Mouse (Mus musculus) CH12.LX (cell line): ENCODE results near the gene Mpo. TPM values are rescaled to one million over a fixed set of nuclear protein-coding genes. Genes with fewer than 3 reads are reported as not detected.

ENCODE experiments used
- DNase-seq: peaks from one replicate; pipeline ENCODE4 v3.0.0-alpha.2; 2013; ENCODE audit errors: extremely low read depth
- H3K27ac ChIP-seq: 2 replicates; pipeline ENCODE4 v1.5.1; 2012; ENCODE audit warnings: low read depth, mild to moderate bottlenecking, control low read depth, moderate library complexity; ENCODE audit not compliant: insufficient read depth
- H3K27me3 ChIP-seq: replicated peaks from 2 replicates; pipeline ENCODE3; 2012; ENCODE audit warnings: inconsistent platforms
- H3K36me3 ChIP-seq, 2 experiments: replicated peaks in 1 of 2; 2 replicates each; pipeline versions ENCODE3 to v1.6.1; 2012; ENCODE audit warnings: inconsistent platforms in 1 of 2, low read length in 1 of 2, mild to moderate bottlenecking in 1 of 2, mixed read lengths in 1 of 2, moderate library complexity in 1 of 2; ENCODE audit not compliant: control insufficient read depth in 1 of 2, insufficient read depth in 1 of 2
- H3K4me1 ChIP-seq, 2 experiments: 2 replicates each; pipeline ENCODE4 v1.6.1; 2012; ENCODE audit warnings: inconsistent platforms in 1 of 2, moderate library complexity in 1 of 2; ENCODE audit not compliant: insufficient read depth in 2 of 2, control insufficient read depth in 1 of 2
- H3K4me2 ChIP-seq: 2 replicates; pipeline ENCODE4 v1.6.1; 2012; ENCODE audit warnings: low read depth, mild to moderate bottlenecking, control low read depth; ENCODE audit not compliant: poor library complexity, insufficient read depth, severe bottlenecking
- H3K4me3 ChIP-seq, 3 experiments: fragments of 150-350 bp in 1 of 3; sonication (generic) in 1 of 3; replicated peaks in 1 of 3; 2 replicates each; pipeline versions ENCODE3 to v1.5.1; 2011 to 2012; ENCODE audit warnings: low read depth in 2 of 3, low read length in 2 of 3, mild to moderate bottlenecking in 2 of 3, moderate library complexity in 2 of 3, control low read depth in 1 of 3, improper control_type of control experiment in 1 of 3, inconsistent platforms in 1 of 3, mixed read lengths in 1 of 3; ENCODE audit not compliant: poor library complexity in 1 of 3
- H3K79me2 ChIP-seq: replicated peaks from 2 replicates; pipeline ENCODE4 v1.6.1; 2012; ENCODE audit warnings: mild to moderate bottlenecking, moderate library complexity; ENCODE audit not compliant: control insufficient read depth, poor library complexity, insufficient read depth, severe bottlenecking; ENCODE audit errors: extremely low read depth
- H3K9ac ChIP-seq: 2 replicates; pipeline ENCODE4 v1.6.1; 2012; ENCODE audit warnings: low read depth, mild to moderate bottlenecking, control low read depth, moderate library complexity; ENCODE audit not compliant: insufficient read depth
- H3K9me3 ChIP-seq: replicated peaks from 2 replicates; pipeline ENCODE3; 2012; ENCODE audit warnings: low read length, inconsistent platforms, mixed read lengths
- KAT2A ChIP-seq: IDR thresholded peaks from 2 replicates; pipeline ENCODE4 v1.6.1; 2012; ENCODE audit warnings: low read length, improper control_type of control experiment, inconsistent platforms; ENCODE audit not compliant: insufficient replicate concordance
- MAX ChIP-seq: IDR thresholded peaks from 2 replicates; pipeline ENCODE4 v1.6.1; 2011; ENCODE audit warnings: low read length, improper control_type of control experiment
- POLR2A ChIP-seq: IDR thresholded peaks from 2 replicates; pipeline ENCODE4 v1.6.1; 2011; ENCODE audit warnings: low read depth, mild to moderate bottlenecking, improper control_type of control experiment, low read length
- RAD21 ChIP-seq: IDR thresholded peaks from 2 replicates; pipeline ENCODE4 v1.6.1; 2011; ENCODE audit warnings: low read depth, mild to moderate bottlenecking, low read length, improper control_type of control experiment, moderate library complexity
- RCOR1 ChIP-seq: conservative IDR thresholded peaks from 2 replicates; pipeline ENCODE4 v1.6.1; 2012; ENCODE audit warnings: low read depth, mild to moderate bottlenecking, inconsistent platforms, low read length, improper control_type of control experiment
- TBP ChIP-seq: conservative IDR thresholded peaks from 2 replicates; pipeline ENCODE4 v1.6.1; 2011; ENCODE audit warnings: low read depth, low read length, improper control_type of control experiment
- USF1 ChIP-seq: IDR thresholded peaks from 2 replicates; pipeline ENCODE4 v1.6.1; 2014; ENCODE audit warnings: low read depth, mild to moderate bottlenecking, inconsistent platforms, low read length, improper control_type of control experiment
- USF2 ChIP-seq: conservative IDR thresholded peaks from 2 replicates; pipeline ENCODE4 v1.6.1; 2011; ENCODE audit warnings: low read depth, low read length, improper control_type of control experiment
- ZKSCAN1 ChIP-seq: IDR thresholded peaks from 2 replicates; pipeline ENCODE4 v1.6.1; 2012; ENCODE audit warnings: low read depth, inconsistent platforms, low read length, improper control_type of control experiment, borderline replicate concordance
- ZNF384 ChIP-seq: IDR thresholded peaks from 2 replicates; pipeline ENCODE4 v1.6.1; 2012; ENCODE audit warnings: low read depth, low read length, improper control_type of control experiment, inconsistent platforms
- dilution Hi-C: fragments of 300-500 bp; cut with MboI; formaldehyde crosslinking; loops from 2 replicates; pipeline ENCODE4 v1.14.3; 2020; ENCODE audit warnings: low sequenced_read_pairs; ENCODE audit not compliant: extremely low pct_unique_long_range_greater_than_20kb, extremely low pct_ligation_motif_present
- in situ Hi-C: fragments of 300-500 bp; cut with MboI; formaldehyde crosslinking; loops from 3 replicates; pipeline ENCODE4 v1.14.3; 2019; ENCODE audit warnings: low sequenced_read_pairs, low pct_ligation_motif_present, low pct_unique_long_range_greater_than_20kb, mixed read lengths
- polyA plus RNA-seq: library from polyadenylated mRNA; unstranded; fragments of >175 nt; gene quantifications from 2 replicates; pipeline ENCODE4 v1.2.1, GENCODE M21; 2012; ENCODE audit warnings: low read depth; ENCODE audit not compliant: insufficient read length
- total RNA-seq, 2 experiments: library from RNA; depleted of rRNA; stranded (reverse); fragments of 300-350 nt in 1 of 2; fragments of >200 nt in 1 of 2; gene quantifications; 2 replicates each; pipeline ENCODE4 v1.2.3; 2012 to 2014

Gene Mpo
- total and polyA plus RNA-seq, 3 experiments: not detected

DNA sequence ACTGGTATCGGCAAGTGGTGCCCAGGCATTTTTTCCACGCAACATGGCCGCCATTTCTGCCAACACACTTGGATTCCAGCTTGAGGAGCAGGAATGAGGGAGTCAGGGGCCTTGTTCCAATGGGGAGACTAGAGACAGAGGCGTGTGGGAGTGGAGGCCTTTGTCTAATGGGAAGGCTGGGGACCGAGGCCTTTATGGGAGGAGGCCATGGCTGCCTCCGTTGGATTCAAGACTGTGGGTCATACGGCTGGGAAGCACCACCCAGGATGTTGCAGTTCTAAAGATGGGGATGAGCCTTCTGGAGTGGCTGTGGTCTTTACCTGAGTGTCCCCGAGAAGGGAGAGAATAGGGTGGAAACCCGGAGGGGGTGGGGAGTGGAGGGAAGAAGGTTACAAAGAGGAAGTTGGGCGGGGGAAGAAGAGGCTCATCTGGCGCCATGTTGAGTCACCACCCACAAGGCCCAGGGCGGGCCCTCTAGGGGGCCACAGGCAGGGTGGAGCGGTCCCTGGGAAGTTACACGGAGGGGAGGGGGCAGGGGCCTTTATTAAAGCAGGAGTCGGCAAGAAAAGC is 37.0 kb upstream of the Mpo start:
- Histone ChIP-seq H3K9ac (peak overlapping the region; percentile 98), H3K36me3 (peaks cover 21 to 22% of the 10 kb centered on the region in 2 experiments), H3K79me2 (peaks cover 34% of the 10 kb centered on the region), H3K27me3 (no peaks in the 10 kb centered on the region), H3K9me3 (no peaks in the 10 kb centered on the region), H3K4me2 (no peak overlapping the region), H3K4me1 (peaks cover 26 to 65% of the 10 kb centered on the region in 2 experiments), H3K4me3 (peak overlapping the region; percentile 66 to 89 (median 81)), H3K27ac (peak overlapping the region; percentile 99)
- dilution Hi-C loops (no loop called here), in situ Hi-C loops (no loop called here)
- no peak for TF ChIP-seq RCOR1
- TF ChIP-seq POLR2A: peak; percentile 72
- no peak for TF ChIP-seq USF2
- peak; percentile 54; the same call in 1 of the 2 replicates for TF ChIP-seq TBP
- TF ChIP-seq KAT2A: no peak
- TF ChIP-seq MAX: no peak
- TF ChIP-seq ZNF384: no peak
- TF ChIP-seq ZKSCAN1: no peak
- peak; percentile 85 for DNase-seq

DNA sequence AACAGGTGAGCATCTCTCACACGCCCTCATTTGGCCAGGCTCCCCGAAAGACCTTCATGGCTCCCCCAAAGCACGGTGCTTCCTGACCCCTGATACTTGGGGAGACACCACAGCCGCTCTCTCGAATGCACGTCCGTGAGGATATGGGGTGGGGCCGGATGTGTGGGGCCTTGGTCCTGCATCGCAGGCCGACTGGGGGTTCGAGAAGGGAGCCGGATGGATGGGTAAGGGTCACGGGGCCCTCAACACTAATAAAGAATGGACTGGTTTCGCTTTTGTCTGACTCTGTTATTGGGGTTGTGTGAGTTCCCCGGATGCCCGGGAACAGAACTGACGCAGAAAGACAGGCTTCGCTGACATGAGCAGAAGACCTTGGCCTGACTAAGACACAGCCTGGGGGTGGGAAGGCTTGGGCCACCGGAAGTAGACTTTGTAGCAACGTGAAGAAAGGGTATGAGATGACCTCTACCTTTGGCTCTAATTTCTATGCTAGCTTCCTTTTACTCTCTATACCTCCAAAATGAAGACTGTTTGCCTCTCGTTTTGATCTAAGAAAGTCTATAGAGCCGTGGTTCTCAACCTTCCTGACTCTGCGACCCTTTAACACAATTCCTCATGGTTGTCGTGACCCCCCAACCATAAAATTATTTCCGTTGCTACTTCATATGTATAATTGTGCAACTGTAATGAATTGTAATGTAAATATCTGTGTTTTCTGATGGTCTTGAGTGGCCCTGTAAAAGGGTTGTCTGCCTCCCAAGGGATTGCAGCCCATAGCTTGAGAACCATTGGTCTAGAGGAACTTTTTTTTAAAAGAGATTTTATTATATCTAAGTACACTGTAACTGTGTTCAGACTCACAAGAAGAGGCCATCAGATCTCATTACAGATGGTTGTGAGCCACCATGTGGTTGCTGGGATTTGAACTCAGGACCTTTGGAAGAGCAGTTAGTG is 36.1 kb upstream of the Mpo start:
- in situ Hi-C loops: no loop called here
- Histone ChIP-seq H3K27ac (peak overlapping the region; percentile 99), H3K4me2 (peak overlapping the region; percentile 22), H3K27me3 (no peaks in the 10 kb centered on the region), H3K79me2 (peaks cover 34% of the 10 kb centered on the region), H3K36me3 (peaks cover 21 to 25% of the 10 kb centered on the region in 2 experiments), H3K4me1 (peaks cover 26 to 65% of the 10 kb centered on the region in 2 experiments), H3K9ac (peak overlapping the region; percentile 98), H3K9me3 (no peaks in the 10 kb centered on the region), H3K4me3 (peak overlapping the region; percentile 66 to 89 (median 81))
- dilution Hi-C loops: no loop called here
- DNase-seq: peak; percentile 75
- peak; percentile 51; the same call in 1 of the 2 replicates for TF ChIP-seq TBP
- no peak for TF ChIP-seq USF1
- peak; percentile 72 for TF ChIP-seq POLR2A
- no peak for TF ChIP-seq RAD21
- TF ChIP-seq USF2: no peak
- TF ChIP-seq, all 38 proteins: peak for 2
